Mouse (Mus musculus): ENCODE data around the gene Olfr152. TPM values are rescaled to one million over a fixed set of nuclear protein-coding genes. Genes with fewer than 3 reads are reported as not detected.

Olfr152 gene
- not detected for total RNA-seq (2021)
- not detected in 2 replicates for polyA plus RNA-seq (2012; rRNA removed)
- long read RNA-seq, result 0 reads

GRCm38 (mm10) chr2:87779183-87779582 lies at the start of gene Olfr152:
Olfr152 (plus strand) TSS chr2:87779483.
- Histone ChIP-seq H3K4me1 (ENCODE audit: control insufficient read depth, insufficient read depth, low read length) (no peaks in the 10 kb centered on the region), H3K27me3 (ENCODE audit: control insufficient read depth, insufficient read depth, low read length) (no peaks in the 10 kb centered on the region), H3K9ac (ENCODE audit: low read depth, low read length) (no peak within 1 kb of the TSS), H3K4me3 (no peak within 1 kb of the TSS), H3K36me3 (ENCODE audit: control insufficient read depth, insufficient read depth, low read length) (no peaks in the 10 kb centered on the region), H3K27ac (no peak within 1 kb of the TSS), H3K79me2 (replicated peaks; ENCODE audit: control insufficient read depth, insufficient read depth, low read length) (no peaks in the 10 kb centered on the region)
- TF ChIP-seq POLR2A (IDR thresholded peaks at IDR 0.05; ENCODE audit: insufficient read depth, low read depth, low read length) (no peak), EP300 (IDR thresholded peaks at IDR 0.05; ENCODE audit: insufficient read depth, low read depth, low read length) (no peak), CTCF (IDR thresholded peaks at IDR 0.05) (no peak)
- WGBS, result 73% methylated on average over 4 of the region's 4 CpGs
- intact Hi-C loops (cut with DNase I), result no loop called here
- no peak for DNase-seq

GRCm38 (mm10) chr2:87739878-87740277 lies 39.4 kb upstream of the Olfr152 start, which contains the start of gene Olfr1138:
Olfr1138 (minus strand) TSS chr2:87739978.
- Histone ChIP-seq H3K36me3 (ENCODE audit: control insufficient read depth, insufficient read depth, low read length) (no peaks in the 10 kb centered on the region), H3K9ac (ENCODE audit: low read depth, low read length) (no peak within 1 kb of the TSS), H3K27ac (no peak within 1 kb of the TSS), H3K79me2 (replicated peaks; ENCODE audit: control insufficient read depth, insufficient read depth, low read length) (no peaks in the 10 kb centered on the region), H3K4me3 (no peak within 1 kb of the TSS), H3K27me3 (ENCODE audit: control insufficient read depth, insufficient read depth, low read length) (no peaks in the 10 kb centered on the region), H3K4me1 (ENCODE audit: control insufficient read depth, insufficient read depth, low read length) (no peaks in the 10 kb centered on the region)
- intact Hi-C loops (cut with DNase I), result no loop called here
- TF ChIP-seq CTCF (IDR thresholded peaks at IDR 0.05), result no peak
- TF ChIP-seq POLR2A (IDR thresholded peaks at IDR 0.05; ENCODE audit: insufficient read depth, low read depth, low read length), result no peak
- no peak for TF ChIP-seq EP300 (IDR thresholded peaks at IDR 0.05; ENCODE audit: insufficient read depth, low read depth, low read length)
- DNase-seq, result no peak
- 66% methylated on average over 1 of the region's 1 CpGs for WGBS

- no peak within 1 kb of the TSS for H3K4me3 ChIP-seq
- no peak for TF ChIP-seq POLR2A (IDR thresholded peaks at IDR 0.05; ENCODE audit: insufficient read depth, low read depth, low read length)
- no peak for TF ChIP-seq EP300 (IDR thresholded peaks at IDR 0.05; ENCODE audit: insufficient read depth, low read depth, low read length)
- no peak for TF ChIP-seq CTCF (IDR thresholded peaks at IDR 0.05)
- no peak for DNase-seq
- no peaks in the 10 kb centered on the region for H3K36me3 ChIP-seq (ENCODE audit: control insufficient read depth, insufficient read depth, low read length)
- no peaks in the 10 kb centered on the region for H3K27me3 ChIP-seq (ENCODE audit: control insufficient read depth, insufficient read depth, low read length)
- no peaks in the 10 kb centered on the region for H3K4me1 ChIP-seq (ENCODE audit: control insufficient read depth, insufficient read depth, low read length)
- no peak within 1 kb of the TSS for H3K27ac ChIP-seq
- H3K79me2 ChIP-seq (replicated peaks; ENCODE audit: control insufficient read depth, insufficient read depth, low read length), result no peaks in the 10 kb centered on the region
- 53% methylated on average over 3 of the region's 3 CpGs for WGBS
- no peak within 1 kb of the TSS for H3K9ac ChIP-seq (ENCODE audit: low read depth, low read length)
- intact Hi-C loops (cut with DNase I), result no loop called here
These were observed 35.8 kb upstream of the Olfr152 start, which contains the start of gene Olfr1140 for GRCm38 (mm10) chr2:87743452-87743851. Olfr1140 (plus strand) TSS chr2:87743752.

- 54% methylated on average over 1 of the region's 1 CpGs for WGBS
- DNase-seq, result no peak
- intact Hi-C loops (cut with DNase I), result no loop called here
These were observed 25.4 kb upstream of the Olfr152 start, which contains the start of gene Olfr1141 for GRCm38 (mm10) chr2:87753891-87754290. Olfr1141 (minus strand) TSS chr2:87753991.

GRCm38 (mm10) chr2:87776143-87776542 lies 3.1 kb upstream of the Olfr152 start:
- Histone ChIP-seq H3K36me3 (ENCODE audit: control insufficient read depth, insufficient read depth, low read length) (no peaks in the 10 kb centered on the region), H3K9ac (ENCODE audit: low read depth, low read length) (no peak overlapping the region), H3K27ac (no peak overlapping the region), H3K79me2 (replicated peaks; ENCODE audit: control insufficient read depth, insufficient read depth, low read length) (no peaks in the 10 kb centered on the region), H3K27me3 (ENCODE audit: control insufficient read depth, insufficient read depth, low read length) (no peaks in the 10 kb centered on the region), H3K4me1 (ENCODE audit: control insufficient read depth, insufficient read depth, low read length) (no peaks in the 10 kb centered on the region), H3K4me3 (no peak overlapping the region)
- WGBS, result 38% methylated on average over 1 of the region's 1 CpGs
- no peak for DNase-seq
- no peak for TF ChIP-seq EP300 (IDR thresholded peaks at IDR 0.05; ENCODE audit: insufficient read depth, low read depth, low read length)
- 0 out of 2 replicates have a peak, but pooled peaks have one; percentile 10 for TF ChIP-seq CTCF (IDR thresholded peaks at IDR 0.05)
- intact Hi-C loops (cut with DNase I), result no loop called here

More at GRCm38 (mm10) chr2:87753891-87754290, 25.4 kb upstream of the Olfr152 start, which contains the start of gene Olfr1141:
- Histone ChIP-seq H3K4me1 (ENCODE audit: control insufficient read depth, insufficient read depth, low read length) (no peaks in the 10 kb centered on the region), H3K27me3 (ENCODE audit: control insufficient read depth, insufficient read depth, low read length) (no peaks in the 10 kb centered on the region), H3K9ac (ENCODE audit: low read depth, low read length) (no peak within 1 kb of the TSS), H3K36me3 (ENCODE audit: control insufficient read depth, insufficient read depth, low read length) (no peaks in the 10 kb centered on the region), H3K4me3 (no peak within 1 kb of the TSS), H3K27ac (no peak within 1 kb of the TSS), H3K79me2 (replicated peaks; ENCODE audit: control insufficient read depth, insufficient read depth, low read length) (no peaks in the 10 kb centered on the region)
- no peak for TF ChIP-seq EP300 (IDR thresholded peaks at IDR 0.05; ENCODE audit: insufficient read depth, low read depth, low read length)
- no peak for TF ChIP-seq POLR2A (IDR thresholded peaks at IDR 0.05; ENCODE audit: insufficient read depth, low read depth, low read length)
- TF ChIP-seq CTCF (IDR thresholded peaks at IDR 0.05), result no peak

- no peak for TF ChIP-seq POLR2A (IDR thresholded peaks at IDR 0.05; ENCODE audit: insufficient read depth, low read depth, low read length)
- TF ChIP-seq CTCF (IDR thresholded peaks at IDR 0.05), result no peak
- TF ChIP-seq EP300 (IDR thresholded peaks at IDR 0.05; ENCODE audit: insufficient read depth, low read depth, low read length), result no peak
- no peaks in the 10 kb centered on the region for H3K4me1 ChIP-seq (ENCODE audit: control insufficient read depth, insufficient read depth, low read length)
- no peak for DNase-seq
- no peak within 1 kb of the TSS for H3K4me3 ChIP-seq
- no peaks in the 10 kb centered on the region for H3K36me3 ChIP-seq (ENCODE audit: control insufficient read depth, insufficient read depth, low read length)
- no peak within 1 kb of the TSS for H3K27ac ChIP-seq
- intact Hi-C loops (cut with DNase I), result no loop called here
- H3K27me3 ChIP-seq (ENCODE audit: control insufficient read depth, insufficient read depth, low read length), result no peaks in the 10 kb centered on the region
- no peaks in the 10 kb centered on the region for H3K79me2 ChIP-seq (replicated peaks; ENCODE audit: control insufficient read depth, insufficient read depth, low read length)
- no peak within 1 kb of the TSS for H3K9ac ChIP-seq (ENCODE audit: low read depth, low read length)
These were observed 21.0 kb downstream of the Olfr152 start, which contains the start of gene Olfr1143 for GRCm38 (mm10) chr2:87800292-87800691. Olfr1143 (plus strand) TSS chr2:87800592.

Measured in heart, adult 2 months (tissue).